Mouse (Mus musculus): ENCODE results near the gene Dnmt3b. TPM values are rescaled to one million over a fixed set of nuclear protein-coding genes. Genes with fewer than 3 reads are reported as not detected.
"Not testable (repeated sequence)": the region's sequence is repeated elsewhere in the genome, so short reads cannot be mapped to it uniquely, and the experiment has no call there.

The Dnmt3b gene
- polyA plus RNA-seq, 1 experiment from 2014 or later = 2.9 TPM

- no peak overlapping the region for H3K27ac ChIP-seq (ENCODE audit: low read depth, low read length)
- H3K27me3 ChIP-seq (replicated peaks; ENCODE audit: control insufficient read depth, insufficient read depth, low read length) = 0 out of 2 replicates have a peak, but pooled peaks cover 2% of the 10 kb centered on the region
- no peak for TF ChIP-seq CTCF (IDR thresholded peaks at IDR 0.05; ENCODE audit: low read depth)
- H3K9me3 ChIP-seq (ENCODE audit: control insufficient read depth) = no peaks in the 10 kb centered on the region
- no peaks in the 10 kb centered on the region for H3K36me3 ChIP-seq (ENCODE audit: control insufficient read depth, insufficient read depth)
- 0 out of 2 replicates have a peak, but pooled peaks have one; percentile 5 for ATAC-seq
- H3K4me3 ChIP-seq (ENCODE audit: low read depth, low read length) = peak overlapping the region; percentile 82
- 27% methylated on average over 14 of the region's 14 CpGs for WGBS
- H3K4me1 ChIP-seq (replicated peaks; ENCODE audit: control insufficient read depth, insufficient read depth, low read length) = no peaks in the 10 kb centered on the region
- peak overlapping the region; percentile 89 for H3K9ac ChIP-seq (ENCODE audit: low read depth, low read length)
- peak overlapping the region; percentile 95 for H3K4me2 ChIP-seq (replicated peaks; ENCODE audit: low read depth)
Observed at GRCm38 (mm10) chr2:153648773-153649297, 415 bp upstream of the Dnmt3b start.

- WGBS = 4% methylated on average over 28 of the region's 28 CpGs
- Histone ChIP-seq H3K4me1 (replicated peaks; ENCODE audit: control insufficient read depth, insufficient read depth, low read length) (no peaks in the 10 kb centered on the region), H3K9me3 (ENCODE audit: control insufficient read depth) (no peaks in the 10 kb centered on the region), H3K4me3 (ENCODE audit: low read depth, low read length) (peak overlapping the region; percentile 82), H3K36me3 (ENCODE audit: control insufficient read depth, insufficient read depth) (no peaks in the 10 kb centered on the region), H3K27me3 (replicated peaks; ENCODE audit: control insufficient read depth, insufficient read depth, low read length) (no peaks in the 10 kb centered on the region), H3K9ac (ENCODE audit: low read depth, low read length) (peak overlapping the region; percentile 89), H3K4me2 (replicated peaks; ENCODE audit: low read depth) (peak overlapping the region; percentile 95), H3K27ac (ENCODE audit: low read depth, low read length) (no peak overlapping the region)
- peak; percentile 57 for ATAC-seq
- no peak for TF ChIP-seq CTCF (IDR thresholded peaks at IDR 0.05; ENCODE audit: low read depth)
Observed at GRCm38 (mm10) chr2:153650014-153650687, 901 bp downstream of the Dnmt3b start.

GRCm38 (mm10) chr2:153651681-153652080 is 2.4 kb downstream of the Dnmt3b start:
- Histone ChIP-seq H3K9ac (ENCODE audit: low read depth, low read length) (no peak overlapping the region), H3K9me3 (ENCODE audit: control insufficient read depth) (no peaks in the 10 kb centered on the region), H3K27ac (ENCODE audit: low read depth, low read length) (no peak overlapping the region), H3K36me3 (ENCODE audit: control insufficient read depth, insufficient read depth) (no peaks in the 10 kb centered on the region), H3K4me3 (ENCODE audit: low read depth, low read length) (no peak overlapping the region), H3K4me1 (replicated peaks; ENCODE audit: control insufficient read depth, insufficient read depth, low read length) (no peaks in the 10 kb centered on the region), H3K27me3 (replicated peaks; ENCODE audit: control insufficient read depth, insufficient read depth, low read length) (no peaks in the 10 kb centered on the region), H3K4me2 (replicated peaks; ENCODE audit: low read depth) (no peak overlapping the region)
- WGBS = 80% methylated on average over 3 of the region's 3 CpGs
- no peak for ATAC-seq
- TF ChIP-seq CTCF (IDR thresholded peaks at IDR 0.05; ENCODE audit: low read depth) = no peak

GRCm38 (mm10) chr2:153657659-153658058 is 8.4 kb downstream of the Dnmt3b start:
- H3K36me3 ChIP-seq (ENCODE audit: control insufficient read depth, insufficient read depth); H3K27me3 ChIP-seq (replicated peaks; ENCODE audit: control insufficient read depth, insufficient read depth, low read length); H3K9me3 ChIP-seq (ENCODE audit: control insufficient read depth); H3K27ac ChIP-seq (ENCODE audit: low read depth, low read length); H3K4me1 ChIP-seq (replicated peaks; ENCODE audit: control insufficient read depth, insufficient read depth, low read length); H3K4me2 ChIP-seq (replicated peaks; ENCODE audit: low read depth); H3K4me3 ChIP-seq (ENCODE audit: low read depth, low read length); H3K9ac ChIP-seq (ENCODE audit: low read depth, low read length): not testable (repeated sequence)
- ATAC-seq = peak; percentile 38; the same call in 1 of the 2 replicates
- WGBS = 53% methylated on average over 6 of the region's 8 CpGs

GRCm38 (mm10) chr2:153660616-153661015 is 11.4 kb downstream of the Dnmt3b start:
- H3K27me3 ChIP-seq (replicated peaks; ENCODE audit: control insufficient read depth, insufficient read depth, low read length) = no peaks in the 10 kb centered on the region
- H3K4me2 ChIP-seq (replicated peaks; ENCODE audit: low read depth) = no peak overlapping the region
- peaks cover 10% of the 10 kb centered on the region; the same call in 1 of the 2 replicates for H3K36me3 ChIP-seq (ENCODE audit: control insufficient read depth, insufficient read depth)
- no peak for ATAC-seq
- H3K27ac ChIP-seq (ENCODE audit: low read depth, low read length) = no peak overlapping the region
- no peak overlapping the region for H3K4me3 ChIP-seq (ENCODE audit: low read depth, low read length)
- H3K9ac ChIP-seq (ENCODE audit: low read depth, low read length) = no peak overlapping the region
- no peak for TF ChIP-seq CTCF (IDR thresholded peaks at IDR 0.05; ENCODE audit: low read depth)
- no peaks in the 10 kb centered on the region for H3K4me1 ChIP-seq (replicated peaks; ENCODE audit: control insufficient read depth, insufficient read depth, low read length)
- H3K9me3 ChIP-seq (ENCODE audit: control insufficient read depth) = no peaks in the 10 kb centered on the region
- WGBS = 44% methylated on average over 3 of the region's 3 CpGs

GRCm38 (mm10) chr2:153665401-153665800 is 16.2 kb downstream of the Dnmt3b start:
- Histone ChIP-seq H3K27ac (ENCODE audit: low read depth, low read length) (no peak overlapping the region), H3K27me3 (replicated peaks; ENCODE audit: control insufficient read depth, insufficient read depth, low read length) (no peaks in the 10 kb centered on the region), H3K4me3 (ENCODE audit: low read depth, low read length) (no peak overlapping the region), H3K9me3 (ENCODE audit: control insufficient read depth) (no peaks in the 10 kb centered on the region), H3K9ac (ENCODE audit: low read depth, low read length) (no peak overlapping the region), H3K36me3 (ENCODE audit: control insufficient read depth, insufficient read depth) (peaks cover 10% of the 10 kb centered on the region), H3K4me2 (replicated peaks; ENCODE audit: low read depth) (no peak overlapping the region), H3K4me1 (replicated peaks; ENCODE audit: control insufficient read depth, insufficient read depth, low read length) (no peaks in the 10 kb centered on the region)
- no peak for TF ChIP-seq CTCF (IDR thresholded peaks at IDR 0.05; ENCODE audit: low read depth)
- WGBS = 81% methylated on average over 7 of the region's 7 CpGs
- no peak for ATAC-seq
